Mouse (Mus musculus): Measurements from ENCODE around the gene Olfr463. TPM values are rescaled to one million over a fixed set of nuclear protein-coding genes. Genes with fewer than 3 reads are reported as not detected.

The Olfr463 gene
- polyA plus RNA-seq, 2 experiments = not detected

GRCm38 (mm10) chr11:87916005-87916404 lies 18.8 kb upstream of the Olfr463 start:
- DNase-seq (ENCODE audit: low spot score) = no peak
- H3K36me3 ChIP-seq (ENCODE audit: control insufficient read depth, insufficient read depth, low read length) = no peaks in the 10 kb centered on the region
- no peaks in the 10 kb centered on the region for H3K27me3 ChIP-seq (ENCODE audit: control insufficient read depth, insufficient read depth, low read length)
- TF ChIP-seq POLR2A (IDR thresholded peaks at IDR 0.05; ENCODE audit: borderline replicate concordance, extremely low read depth, insufficient read depth, insufficient read length) = no peak
- no peak for ATAC-seq (ENCODE audit: low FRiP score, low read depth)
- no peaks in the 10 kb centered on the region for H3K4me1 ChIP-seq (ENCODE audit: control insufficient read depth, insufficient read depth, low read length)
- no peak overlapping the region for H3K27ac ChIP-seq (replicated peaks; ENCODE audit: low read depth, low read length)
- H3K4me3 ChIP-seq (replicated peaks; ENCODE audit: low read length) = no peak overlapping the region
- H3K9ac ChIP-seq (ENCODE audit: low read depth, low read length, severe bottlenecking) = no peak overlapping the region
- WGBS = 96% methylated on average over 1 of the region's 1 CpGs
- H3K9me3 ChIP-seq (ENCODE audit: control insufficient read depth, low read length) = no peaks in the 10 kb centered on the region
- H3K4me2 ChIP-seq (replicated peaks; ENCODE audit: low read depth, low read length, severe bottlenecking) = no peak overlapping the region

DNA sequence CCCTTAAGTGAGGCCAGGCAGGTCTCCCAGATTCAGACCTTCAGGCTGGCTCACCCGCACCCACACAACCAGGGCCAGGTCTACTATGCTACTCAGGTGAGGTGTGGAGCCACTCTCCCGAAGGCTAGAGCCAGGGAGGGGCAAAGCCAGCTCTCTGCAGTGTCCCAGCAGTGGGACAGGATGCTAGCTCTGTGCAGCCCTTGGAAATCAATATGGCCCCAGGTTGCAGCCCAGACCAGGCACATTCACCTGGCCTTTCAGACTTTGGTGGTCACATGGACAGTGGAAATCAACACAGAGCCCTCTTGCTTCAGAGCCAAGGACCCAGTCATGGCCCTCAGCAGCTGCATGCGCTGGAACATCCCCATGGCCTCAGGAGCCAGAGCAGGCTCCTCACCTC lies 7.1 kb upstream of the Olfr463 start:
- no peak for DNase-seq (ENCODE audit: low spot score)
- no peaks in the 10 kb centered on the region for H3K36me3 ChIP-seq (ENCODE audit: control insufficient read depth, insufficient read depth, low read length)
- 80% methylated on average over 3 of the region's 3 CpGs for WGBS
- no peaks in the 10 kb centered on the region for H3K4me1 ChIP-seq (ENCODE audit: control insufficient read depth, insufficient read depth, low read length)
- no peak overlapping the region for H3K4me3 ChIP-seq (replicated peaks; ENCODE audit: low read length)
- H3K27me3 ChIP-seq (ENCODE audit: control insufficient read depth, insufficient read depth, low read length) = no peaks in the 10 kb centered on the region
- ATAC-seq (ENCODE audit: low FRiP score, low read depth) = no peak
- no peak overlapping the region for H3K9ac ChIP-seq (ENCODE audit: low read depth, low read length, severe bottlenecking)
- TF ChIP-seq POLR2A (IDR thresholded peaks at IDR 0.05; ENCODE audit: borderline replicate concordance, extremely low read depth, insufficient read depth, insufficient read length) = no peak
- H3K27ac ChIP-seq (replicated peaks; ENCODE audit: low read depth, low read length) = no peak overlapping the region
- H3K9me3 ChIP-seq (ENCODE audit: control insufficient read depth, low read length) = no peaks in the 10 kb centered on the region
- no peak overlapping the region for H3K4me2 ChIP-seq (replicated peaks; ENCODE audit: low read depth, low read length, severe bottlenecking)

DNA sequence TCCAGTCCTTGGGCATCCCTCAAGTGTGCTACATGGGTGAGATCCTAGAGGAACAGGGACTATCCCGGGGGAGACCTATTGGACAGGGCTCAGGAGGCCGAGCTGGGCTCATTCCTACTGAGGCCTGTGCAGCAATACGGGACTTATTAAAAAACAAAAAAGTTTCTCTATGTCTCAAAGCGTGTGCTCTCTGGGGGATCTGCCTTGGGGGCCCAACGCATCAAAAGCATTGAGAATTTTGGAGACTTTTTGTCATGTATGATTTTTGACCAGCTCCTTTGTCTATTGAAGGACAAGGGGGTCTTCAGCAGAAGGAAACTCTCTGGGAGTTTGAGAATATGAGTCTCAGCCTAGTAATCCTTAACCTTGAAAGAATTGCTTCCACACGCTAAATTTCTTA lies 5.0 kb downstream of the Olfr463 start, which contains the start of gene Olfr462:
TSS of gene Olfr462 (minus strand) at position 101 of the 400 bp plus-strand sequence.
- Histone ChIP-seq H3K4me3 (replicated peaks; ENCODE audit: low read length) (no peak within 1 kb of the TSS), H3K9ac (ENCODE audit: low read depth, low read length, severe bottlenecking) (no peak within 1 kb of the TSS), H3K4me2 (replicated peaks; ENCODE audit: low read depth, low read length, severe bottlenecking) (no peak within 1 kb of the TSS), H3K27ac (replicated peaks; ENCODE audit: low read depth, low read length) (no peak within 1 kb of the TSS), H3K36me3 (ENCODE audit: control insufficient read depth, insufficient read depth, low read length) (no peaks in the 10 kb centered on the region), H3K27me3 (ENCODE audit: control insufficient read depth, insufficient read depth, low read length) (no peaks in the 10 kb centered on the region), H3K9me3 (ENCODE audit: control insufficient read depth, low read length) (no peaks in the 10 kb centered on the region), H3K4me1 (ENCODE audit: control insufficient read depth, insufficient read depth, low read length) (no peaks in the 10 kb centered on the region)
- DNase-seq (ENCODE audit: low spot score) (no peak), ATAC-seq (ENCODE audit: low FRiP score, low read depth) (no peak)
- 88% methylated on average over 6 of the region's 6 CpGs for WGBS
- TF ChIP-seq POLR2A (IDR thresholded peaks at IDR 0.05; ENCODE audit: borderline replicate concordance, extremely low read depth, insufficient read depth, insufficient read length) = no peak

GRCm38 (mm10) chr11:87884856-87885255 lies 12.3 kb downstream of the Olfr463 start:
- Histone ChIP-seq H3K9ac (ENCODE audit: low read depth, low read length, severe bottlenecking) (no peak overlapping the region), H3K4me3 (replicated peaks; ENCODE audit: low read length) (no peak overlapping the region), H3K4me2 (replicated peaks; ENCODE audit: low read depth, low read length, severe bottlenecking) (no peak overlapping the region), H3K4me1 (ENCODE audit: control insufficient read depth, insufficient read depth, low read length) (0 out of 2 replicates have a peak, but pooled peaks cover 2% of the 10 kb centered on the region), H3K36me3 (ENCODE audit: control insufficient read depth, insufficient read depth, low read length) (no peaks in the 10 kb centered on the region), H3K27me3 (ENCODE audit: control insufficient read depth, insufficient read depth, low read length) (no peaks in the 10 kb centered on the region), H3K9me3 (ENCODE audit: control insufficient read depth, low read length) (no peaks in the 10 kb centered on the region), H3K27ac (replicated peaks; ENCODE audit: low read depth, low read length) (no peak overlapping the region)
- 74% methylated on average over 5 of the region's 5 CpGs for WGBS
- no peak for TF ChIP-seq POLR2A (IDR thresholded peaks at IDR 0.05; ENCODE audit: borderline replicate concordance, extremely low read depth, insufficient read depth, insufficient read length)
- no peak for ATAC-seq (ENCODE audit: low FRiP score, low read depth)
- no peak for DNase-seq (ENCODE audit: low spot score)

DNA sequence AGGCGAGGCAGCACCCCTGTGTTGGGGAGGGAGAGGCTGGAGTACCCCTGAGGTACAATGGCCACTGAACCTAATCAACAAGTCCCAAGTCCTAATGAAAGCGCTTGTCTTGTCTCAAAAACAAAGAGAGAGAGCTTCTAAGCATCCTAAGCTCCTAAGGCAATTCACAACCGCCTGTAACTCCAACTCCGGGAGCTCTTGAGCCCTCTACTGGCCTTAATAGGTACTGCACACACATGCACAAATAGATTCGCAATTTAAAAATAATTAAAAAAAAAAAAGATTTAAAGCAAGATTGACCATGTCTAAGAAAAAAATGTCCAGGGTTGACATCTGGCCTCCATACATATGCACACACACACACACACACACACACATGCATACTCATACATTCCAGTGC lies 13.7 kb downstream of the Olfr463 start:
- H3K4me2 ChIP-seq (replicated peaks; ENCODE audit: low read depth, low read length, severe bottlenecking) = no peak overlapping the region
- no peak overlapping the region for H3K9ac ChIP-seq (ENCODE audit: low read depth, low read length, severe bottlenecking)
- ATAC-seq (ENCODE audit: low FRiP score, low read depth) (no peak), DNase-seq (ENCODE audit: low spot score) (no peak)
- 0 out of 2 replicates have a peak, but pooled peaks cover 2% of the 10 kb centered on the region for H3K4me1 ChIP-seq (ENCODE audit: control insufficient read depth, insufficient read depth, low read length)
- TF ChIP-seq POLR2A (IDR thresholded peaks at IDR 0.05; ENCODE audit: borderline replicate concordance, extremely low read depth, insufficient read depth, insufficient read length) = no peak
- no peaks in the 10 kb centered on the region for H3K9me3 ChIP-seq (ENCODE audit: control insufficient read depth, low read length)
- H3K27me3 ChIP-seq (ENCODE audit: control insufficient read depth, insufficient read depth, low read length) = no peaks in the 10 kb centered on the region
- 40% methylated on average over 5 of the region's 5 CpGs for WGBS
- no peaks in the 10 kb centered on the region for H3K36me3 ChIP-seq (ENCODE audit: control insufficient read depth, insufficient read depth, low read length)
- no peak overlapping the region for H3K27ac ChIP-seq (replicated peaks; ENCODE audit: low read depth, low read length)
- no peak overlapping the region for H3K4me3 ChIP-seq (replicated peaks; ENCODE audit: low read length)

GRCm38 (mm10) chr11:87881714-87882113 lies 15.5 kb downstream of the Olfr463 start:
- no peak overlapping the region for H3K4me2 ChIP-seq (replicated peaks; ENCODE audit: low read depth, low read length, severe bottlenecking)
- DNase-seq (ENCODE audit: low spot score) (no peak), ATAC-seq (ENCODE audit: low FRiP score, low read depth) (no peak)
- WGBS = 70% methylated on average over 4 of the region's 4 CpGs
- H3K9ac ChIP-seq (ENCODE audit: low read depth, low read length, severe bottlenecking) = no peak overlapping the region
- H3K27ac ChIP-seq (replicated peaks; ENCODE audit: low read depth, low read length) = no peak overlapping the region
- no peaks in the 10 kb centered on the region for H3K36me3 ChIP-seq (ENCODE audit: control insufficient read depth, insufficient read depth, low read length)
- no peak overlapping the region for H3K4me3 ChIP-seq (replicated peaks; ENCODE audit: low read length)
- no peak for TF ChIP-seq POLR2A (IDR thresholded peaks at IDR 0.05; ENCODE audit: borderline replicate concordance, extremely low read depth, insufficient read depth, insufficient read length)
- H3K27me3 ChIP-seq (ENCODE audit: control insufficient read depth, insufficient read depth, low read length) = no peaks in the 10 kb centered on the region
- no peaks in the 10 kb centered on the region for H3K9me3 ChIP-seq (ENCODE audit: control insufficient read depth, low read length)
- 0 out of 2 replicates have a peak, but pooled peaks cover 2% of the 10 kb centered on the region for H3K4me1 ChIP-seq (ENCODE audit: control insufficient read depth, insufficient read depth, low read length)
